Mouse (Mus musculus): ENCODE data around the gene Gucy2g. TPM values are rescaled to one million over a fixed set of nuclear protein-coding genes. Genes with fewer than 3 reads are reported as not detected.
A peak's percentile ranks its signal among the peaks of the same experiment; 100 is the strongest.

Gene Gucy2g
- total and polyA plus RNA-seq, 2 experiments from 2014 or later, result not detected

DNA sequence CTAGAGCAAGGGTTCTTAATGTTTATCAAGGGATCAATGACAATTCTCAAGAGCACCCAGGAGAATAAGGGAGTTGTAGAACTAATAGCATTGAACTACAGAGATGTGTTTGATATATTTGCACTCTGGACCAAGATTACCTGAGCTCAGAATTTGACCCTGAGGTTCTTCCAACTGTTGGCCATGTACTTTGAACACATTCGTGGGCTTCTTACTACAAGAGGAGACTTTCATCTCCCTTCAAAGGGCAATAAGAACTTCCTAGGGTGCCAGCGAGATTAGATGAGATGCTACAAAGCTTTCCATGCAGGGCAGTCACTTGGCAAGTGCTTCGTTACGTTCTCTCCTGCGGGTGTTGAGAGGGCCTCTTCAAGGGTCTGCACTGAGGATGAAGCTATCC lies 6.5 kb upstream of the Gucy2g start:
- H3K27me3 ChIP-seq (ENCODE audit: control insufficient read depth, insufficient read depth, low read length), result no peaks in the 10 kb centered on the region
- H3K9me3 ChIP-seq (replicated peaks; ENCODE audit: control insufficient read depth, low read length), result no peaks in the 10 kb centered on the region
- peaks cover 7% of the 10 kb centered on the region for H3K4me1 ChIP-seq (ENCODE audit: control insufficient read depth, insufficient read depth)
- ATAC-seq (ENCODE audit: insufficient read depth, low read depth) (no peak), DNase-seq (ENCODE audit: low spot score) (no peak)
- 56% methylated on average over 5 of the region's 5 CpGs for WGBS
- no peak for TF ChIP-seq CTCF (IDR thresholded peaks at IDR 0.05; ENCODE audit: low read depth)
- no peak for TF ChIP-seq EP300 (IDR thresholded peaks at IDR 0.05; ENCODE audit: low read depth)
- no peak overlapping the region for H3K4me3 ChIP-seq (ENCODE audit: low read depth, low read length)
- H3K9ac ChIP-seq (replicated peaks; ENCODE audit: low read depth, low read length), result no peak overlapping the region
- no peaks in the 10 kb centered on the region for H3K36me3 ChIP-seq (replicated peaks; ENCODE audit: control insufficient read depth, insufficient read depth, low read length)
- H3K4me2 ChIP-seq (ENCODE audit: low read depth, low read length), result no peak overlapping the region
- H3K27ac ChIP-seq (ENCODE audit: low read depth), result no peak overlapping the region

DNA sequence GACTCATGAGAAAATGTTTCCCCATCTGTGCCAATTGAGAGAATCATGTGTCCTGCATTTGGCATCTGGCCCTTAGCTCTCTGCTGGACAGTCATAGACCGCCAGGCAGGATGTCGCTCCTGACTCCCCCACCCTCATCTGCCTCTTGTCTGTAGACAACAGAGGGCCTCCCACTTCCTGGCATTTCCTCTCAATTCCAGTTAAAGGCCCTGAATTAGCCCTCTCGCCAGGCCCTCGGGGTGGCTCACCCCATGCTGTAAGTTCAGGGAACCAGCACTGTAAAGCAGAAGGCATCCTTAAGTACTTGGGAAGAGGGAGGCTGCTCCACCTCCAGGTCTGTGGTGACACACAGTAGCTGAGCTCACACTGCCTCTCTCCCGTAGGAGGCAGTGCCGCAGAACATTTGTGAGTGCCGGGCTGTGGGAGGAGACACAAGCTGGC lies 3.8 kb upstream of the Gucy2g start:
- H3K27ac ChIP-seq (ENCODE audit: low read depth), result peak overlapping the region; percentile 54
- no peaks in the 10 kb centered on the region for H3K9me3 ChIP-seq (replicated peaks; ENCODE audit: control insufficient read depth, low read length)
- 7% methylated on average over 7 of the region's 7 CpGs for WGBS
- DNase-seq (ENCODE audit: low spot score), result peak; percentile 90
- H3K4me1 ChIP-seq (ENCODE audit: control insufficient read depth, insufficient read depth), result peaks cover 7% of the 10 kb centered on the region
- no peaks in the 10 kb centered on the region for H3K36me3 ChIP-seq (replicated peaks; ENCODE audit: control insufficient read depth, insufficient read depth, low read length)
- H3K4me2 ChIP-seq (ENCODE audit: low read depth, low read length), result no peak overlapping the region
- H3K27me3 ChIP-seq (ENCODE audit: control insufficient read depth, insufficient read depth, low read length), result no peaks in the 10 kb centered on the region
- no peak overlapping the region for H3K4me3 ChIP-seq (ENCODE audit: low read depth, low read length)
- no peak overlapping the region for H3K9ac ChIP-seq (replicated peaks; ENCODE audit: low read depth, low read length)
- ATAC-seq (ENCODE audit: insufficient read depth, low read depth), result peak; percentile 94
- TF ChIP-seq EP300 (IDR thresholded peaks at IDR 0.05; ENCODE audit: low read depth) (peak; percentile 95), CTCF (IDR thresholded peaks at IDR 0.05; ENCODE audit: low read depth) (peak; percentile 53)

DNA sequence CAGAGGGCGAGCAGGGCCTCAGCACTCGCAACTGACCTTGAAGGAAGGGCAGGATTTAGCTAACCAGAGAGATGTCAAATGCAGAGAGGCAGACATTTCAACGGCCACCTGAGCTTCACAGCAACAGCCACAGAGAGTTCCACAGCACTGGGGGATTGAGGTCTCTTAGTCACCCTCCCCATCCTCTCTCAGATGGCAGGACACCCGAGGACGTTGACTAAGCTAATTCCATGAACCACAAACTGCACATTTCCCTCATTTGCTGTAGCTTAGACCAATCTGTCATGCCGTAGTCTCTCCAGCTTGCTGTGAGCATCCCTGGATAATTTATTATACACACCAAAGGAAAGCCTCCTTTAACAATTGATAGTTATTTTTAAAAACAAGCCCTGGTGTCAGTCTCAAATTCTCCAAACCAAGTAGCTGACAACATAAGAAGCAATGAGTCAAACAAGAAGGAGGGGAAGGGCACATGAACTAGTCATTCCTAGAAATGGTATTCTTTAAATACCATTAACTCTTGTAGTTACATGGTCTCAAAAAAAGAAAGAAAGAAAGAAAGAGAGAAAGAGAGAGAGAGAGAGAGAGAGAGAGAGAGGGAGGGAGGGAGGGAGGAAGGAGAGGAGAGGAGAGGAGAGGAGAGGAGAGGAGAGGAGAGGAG lies 1.1 kb downstream of the Gucy2g start:
- ATAC-seq (ENCODE audit: insufficient read depth, low read depth) (no peak), DNase-seq (ENCODE audit: low spot score) (no peak)
- TF ChIP-seq EP300 (IDR thresholded peaks at IDR 0.05; ENCODE audit: low read depth), result no peak
- TF ChIP-seq CTCF (IDR thresholded peaks at IDR 0.05; ENCODE audit: low read depth), result no peak
- H3K36me3 ChIP-seq (replicated peaks; ENCODE audit: control insufficient read depth, insufficient read depth, low read length), result no peaks in the 10 kb centered on the region
- no peak overlapping the region for H3K4me2 ChIP-seq (ENCODE audit: low read depth, low read length)
- H3K9me3 ChIP-seq (replicated peaks; ENCODE audit: control insufficient read depth, low read length), result no peaks in the 10 kb centered on the region
- H3K4me1 ChIP-seq (ENCODE audit: control insufficient read depth, insufficient read depth), result peaks cover under 1% of the 10 kb centered on the region; the same call in 1 of the 2 replicates
- no peak overlapping the region for H3K9ac ChIP-seq (replicated peaks; ENCODE audit: low read depth, low read length)
- 0 out of 2 replicates have a peak, but pooled peaks cover 3% of the 10 kb centered on the region for H3K27me3 ChIP-seq (ENCODE audit: control insufficient read depth, insufficient read depth, low read length)
- WGBS, result 57% methylated on average over 6 of the region's 6 CpGs
- H3K4me3 ChIP-seq (ENCODE audit: low read depth, low read length), result no peak overlapping the region
- H3K27ac ChIP-seq (ENCODE audit: low read depth), result no peak overlapping the region

DNA sequence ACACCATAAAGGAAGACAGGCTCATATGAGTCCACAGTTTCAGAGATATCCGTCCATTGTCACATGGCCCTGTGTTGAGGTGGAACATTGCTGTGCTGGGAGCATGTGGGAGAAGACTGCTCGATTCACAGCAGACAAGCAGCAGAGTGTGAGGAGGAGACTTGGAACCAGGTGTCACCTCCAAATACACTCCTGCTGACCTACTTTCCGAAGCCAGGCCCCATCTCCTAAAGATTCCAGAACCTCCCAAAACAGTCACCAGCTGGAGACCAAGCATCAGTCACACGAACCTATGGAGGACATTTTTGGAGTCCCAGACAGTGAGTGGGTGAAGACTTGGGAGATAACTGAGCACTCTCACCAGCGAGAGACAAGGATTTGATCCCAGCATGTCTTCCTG lies 4.5 kb downstream of the Gucy2g start:
- WGBS, result 64% methylated on average over 5 of the region's 5 CpGs
- Histone ChIP-seq H3K9ac (replicated peaks; ENCODE audit: low read depth, low read length) (no peak overlapping the region), H3K27me3 (ENCODE audit: control insufficient read depth, insufficient read depth, low read length) (0 out of 2 replicates have a peak, but pooled peaks cover 3% of the 10 kb centered on the region), H3K4me3 (ENCODE audit: low read depth, low read length) (no peak overlapping the region), H3K4me2 (ENCODE audit: low read depth, low read length) (no peak overlapping the region), H3K9me3 (replicated peaks; ENCODE audit: control insufficient read depth, low read length) (no peaks in the 10 kb centered on the region), H3K27ac (ENCODE audit: low read depth) (no peak overlapping the region), H3K36me3 (replicated peaks; ENCODE audit: control insufficient read depth, insufficient read depth, low read length) (no peaks in the 10 kb centered on the region), H3K4me1 (ENCODE audit: control insufficient read depth, insufficient read depth) (no peaks in the 10 kb centered on the region)
- no peak for DNase-seq (ENCODE audit: low spot score)
- no peak for TF ChIP-seq CTCF (IDR thresholded peaks at IDR 0.05; ENCODE audit: low read depth)
- no peak for TF ChIP-seq EP300 (IDR thresholded peaks at IDR 0.05; ENCODE audit: low read depth)
- ATAC-seq (ENCODE audit: insufficient read depth, low read depth), result no peak

DNA sequence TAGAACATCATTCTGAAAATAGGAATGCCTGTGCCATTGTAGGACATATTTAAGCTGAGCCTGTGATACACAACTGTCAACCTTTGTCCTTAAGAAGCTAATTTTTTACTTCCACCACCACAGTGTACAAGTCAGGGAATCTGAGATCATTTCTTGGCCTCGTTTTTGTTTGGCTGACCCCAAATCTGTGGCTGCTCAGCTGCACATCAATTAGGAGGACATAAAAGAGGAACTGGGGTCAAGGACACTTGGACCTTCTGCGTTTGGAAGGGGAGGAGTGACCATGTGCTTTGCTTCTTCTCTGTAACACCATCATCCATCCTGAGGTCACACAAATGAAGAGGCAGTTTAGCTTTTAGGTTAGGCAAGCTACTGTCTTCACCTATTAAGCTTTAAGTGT lies 5.0 kb downstream of the Gucy2g start:
- Histone ChIP-seq H3K9me3 (replicated peaks; ENCODE audit: control insufficient read depth, low read length) (no peaks in the 10 kb centered on the region), H3K27ac (ENCODE audit: low read depth) (no peak overlapping the region), H3K27me3 (ENCODE audit: control insufficient read depth, insufficient read depth, low read length) (0 out of 2 replicates have a peak, but pooled peaks cover 3% of the 10 kb centered on the region), H3K9ac (replicated peaks; ENCODE audit: low read depth, low read length) (no peak overlapping the region), H3K4me2 (ENCODE audit: low read depth, low read length) (no peak overlapping the region), H3K4me1 (ENCODE audit: control insufficient read depth, insufficient read depth) (no peaks in the 10 kb centered on the region), H3K4me3 (ENCODE audit: low read depth, low read length) (no peak overlapping the region), H3K36me3 (replicated peaks; ENCODE audit: control insufficient read depth, insufficient read depth, low read length) (no peaks in the 10 kb centered on the region)
- DNase-seq (ENCODE audit: low spot score) (no peak), ATAC-seq (ENCODE audit: insufficient read depth, low read depth) (no peak)
- 35% methylated on average over 2 of the region's 2 CpGs for WGBS
- TF ChIP-seq CTCF (IDR thresholded peaks at IDR 0.05; ENCODE audit: low read depth) (no peak), EP300 (IDR thresholded peaks at IDR 0.05; ENCODE audit: low read depth) (no peak)

DNA sequence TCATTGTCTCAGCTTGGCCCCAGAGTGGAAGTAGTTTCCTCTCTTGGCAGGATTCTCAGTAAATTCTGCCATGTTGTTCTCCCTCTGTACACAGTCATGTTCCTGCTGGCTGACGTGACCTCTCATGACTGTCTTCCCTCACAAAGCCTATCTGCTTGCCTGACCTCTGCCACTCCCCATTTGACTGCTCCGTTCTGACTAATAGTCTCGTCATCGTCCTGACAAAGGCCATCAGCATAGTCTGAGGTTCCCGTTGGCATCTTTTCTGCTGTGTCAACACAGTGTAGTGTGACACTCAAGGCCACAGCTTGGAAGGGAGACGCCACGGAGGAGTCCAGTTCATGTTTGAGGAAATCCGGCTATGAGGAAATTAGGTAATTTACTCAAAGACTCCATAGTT lies 8.9 kb downstream of the Gucy2g start:
- TF ChIP-seq CTCF (IDR thresholded peaks at IDR 0.05; ENCODE audit: low read depth) (no peak), EP300 (IDR thresholded peaks at IDR 0.05; ENCODE audit: low read depth) (0 out of 2 replicates have a peak, but pooled peaks have one; percentile 15)
- WGBS, result 35% methylated on average over 8 of the region's 8 CpGs
- H3K4me1 ChIP-seq (ENCODE audit: control insufficient read depth, insufficient read depth), result no peaks in the 10 kb centered on the region
- H3K4me3 ChIP-seq (ENCODE audit: low read depth, low read length), result no peak overlapping the region
- no peak overlapping the region for H3K9ac ChIP-seq (replicated peaks; ENCODE audit: low read depth, low read length)
- no peaks in the 10 kb centered on the region for H3K27me3 ChIP-seq (ENCODE audit: control insufficient read depth, insufficient read depth, low read length)
- H3K27ac ChIP-seq (ENCODE audit: low read depth), result no peak overlapping the region
- ATAC-seq (ENCODE audit: insufficient read depth, low read depth) (peak; percentile 87), DNase-seq (ENCODE audit: low spot score) (peak; percentile 76)
- no peaks in the 10 kb centered on the region for H3K36me3 ChIP-seq (replicated peaks; ENCODE audit: control insufficient read depth, insufficient read depth, low read length)
- no peak overlapping the region for H3K4me2 ChIP-seq (ENCODE audit: low read depth, low read length)
- H3K9me3 ChIP-seq (replicated peaks; ENCODE audit: control insufficient read depth, low read length), result no peaks in the 10 kb centered on the region

Data from heart, postnatal 0 days (tissue).